Mouse (Mus musculus) neural tube, embryonic 13.5 days (tissue): Measurements from ENCODE around the gene Grid2. TPM values are rescaled to one million over a fixed set of nuclear protein-coding genes. Genes with fewer than 3 reads are reported as not detected.
"Not testable (repeated sequence)": the region's sequence is repeated elsewhere in the genome, so short reads cannot be mapped to it uniquely, and the experiment has no call there.

Source experiments
- ATAC-seq: fragments of 200-750 bp; cut with Nextera tagmentation; 2 replicates; pipeline ENCODE4 v1.8.0; 2017; ENCODE audit warnings: low read depth, mild to moderate bottlenecking, moderate TSS enrichment, moderate library complexity
- H3K27ac ChIP-seq: fragments of 300-500 bp; sonication (generic); replicated peaks from 2 replicates; pipeline ENCODE4 v1.5.1; 2015; ENCODE audit warnings: moderate library complexity, mild to moderate bottlenecking, inconsistent platforms
- H3K27me3 ChIP-seq: fragments of 300-500 bp; sonication (generic); 2 replicates; pipeline ENCODE4 v1.6.1; 2015; ENCODE audit warnings: mild to moderate bottlenecking, inconsistent platforms
- H3K36me3 ChIP-seq: fragments of 300-500 bp; sonication (generic); 2 replicates; pipeline ENCODE4 v1.6.1; 2015; ENCODE audit warnings: mild to moderate bottlenecking, inconsistent platforms
- H3K4me1 ChIP-seq: fragments of 300-500 bp; sonication (generic); replicated peaks from 2 replicates; pipeline ENCODE4 v1.6.1; 2015; ENCODE audit warnings: inconsistent platforms
- H3K4me2 ChIP-seq: fragments of 300-500 bp; sonication (generic); 2 replicates; pipeline ENCODE4 v1.6.1; 2015; ENCODE audit warnings: inconsistent platforms, mild to moderate bottlenecking, moderate library complexity
- H3K4me3 ChIP-seq: fragments of 300-500 bp; sonication (generic); 2 replicates; pipeline ENCODE4 v1.5.1; 2015; ENCODE audit warnings: mild to moderate bottlenecking, inconsistent platforms
- H3K9ac ChIP-seq: fragments of 300-500 bp; sonication (generic); 2 replicates; pipeline ENCODE4 v1.6.1; 2015; ENCODE audit warnings: moderate library complexity, mild to moderate bottlenecking, inconsistent platforms
- H3K9me3 ChIP-seq: fragments of 300-500 bp; sonication (generic); 2 replicates; pipeline ENCODE4 v1.6.1; 2016; ENCODE audit warnings: inconsistent platforms
- WGBS: fragments of 180-500 bp; shearing (Covaris S2); methylation state at CpG from one replicate; pipeline ENCODE4 v1.1.7; 2015; 5-methylcytosine and 5-hydroxymethylcytosine counted together
- polyA plus RNA-seq: library from polyadenylated mRNA; unstranded; fragments of >200 nt; fragmentation: Nextera tagmentation; extraction: Ambion mirVana; gene quantifications from 2 replicates; pipeline ENCODE4 v1.2.1, GENCODE M21; 2015

The Grid2 gene
- polyA plus RNA-seq, 1 experiment from 2014 or later = 9.6 TPM

GRCm38 (mm10) chr6:63417534-63417933 lies 161.9 kb downstream of the Grid2 start:
- Histone ChIP-seq H3K9ac (no peak overlapping the region), H3K9me3 (no peaks in the 10 kb centered on the region), H3K4me1 (no peaks in the 10 kb centered on the region), H3K27me3 (no peaks in the 10 kb centered on the region), H3K4me2 (no peak overlapping the region), H3K36me3 (no peaks in the 10 kb centered on the region), H3K27ac (no peak overlapping the region), H3K4me3 (no peak overlapping the region)
- ATAC-seq = no peak
- 93% methylated on average over 1 of the region's 1 CpGs for WGBS

GRCm38 (mm10) chr6:63432751-63433150 lies 177.1 kb downstream of the Grid2 start:
- WGBS = 83% methylated on average over 2 of the region's 2 CpGs
- no peak overlapping the region for H3K27ac ChIP-seq
- H3K4me2 ChIP-seq = no peak overlapping the region
- H3K4me3 ChIP-seq = no peak overlapping the region
- no peaks in the 10 kb centered on the region for H3K9me3 ChIP-seq
- H3K4me1 ChIP-seq = no peaks in the 10 kb centered on the region
- no peaks in the 10 kb centered on the region for H3K27me3 ChIP-seq
- no peaks in the 10 kb centered on the region for H3K36me3 ChIP-seq
- ATAC-seq = no peak
- no peak overlapping the region for H3K9ac ChIP-seq

GRCm38 (mm10) chr6:63448175-63448574 lies 192.5 kb downstream of the Grid2 start:
- WGBS = 81% methylated on average over 2 of the region's 2 CpGs
- no peaks in the 10 kb centered on the region for H3K9me3 ChIP-seq

GRCm38 (mm10) chr6:63482141-63482540 lies 226.5 kb downstream of the Grid2 start:
- Histone ChIP-seq H3K27ac (no peak overlapping the region), H3K27me3 (no peaks in the 10 kb centered on the region), H3K36me3 (no peaks in the 10 kb centered on the region), H3K4me2 (no peak overlapping the region), H3K4me3 (no peak overlapping the region), H3K9ac (no peak overlapping the region), H3K4me1 (no peaks in the 10 kb centered on the region), H3K9me3 (no peaks in the 10 kb centered on the region)
- 91% methylated on average over 1 of the region's 1 CpGs for WGBS
- ATAC-seq = no peak

More at GRCm38 (mm10) chr6:63448175-63448574, 192.5 kb downstream of the Grid2 start:
- no peaks in the 10 kb centered on the region for H3K36me3 ChIP-seq
- H3K4me3 ChIP-seq = no peak overlapping the region
- H3K4me1 ChIP-seq = no peaks in the 10 kb centered on the region
- no peaks in the 10 kb centered on the region for H3K27me3 ChIP-seq
- ATAC-seq = no peak
- H3K27ac ChIP-seq = no peak overlapping the region
- H3K9ac ChIP-seq = no peak overlapping the region
- H3K4me2 ChIP-seq = no peak overlapping the region

- Histone ChIP-seq H3K4me3 (no peak overlapping the region), H3K36me3 (no peaks in the 10 kb centered on the region), H3K9ac (no peak overlapping the region), H3K27ac (no peak overlapping the region), H3K9me3 (no peaks in the 10 kb centered on the region), H3K4me2 (no peak overlapping the region), H3K27me3 (no peaks in the 10 kb centered on the region), H3K4me1 (no peaks in the 10 kb centered on the region)
- WGBS = 100% methylated on average over 1 of the region's 1 CpGs
- no peak for ATAC-seq
Observed at GRCm38 (mm10) chr6:63515016-63515415, 259.3 kb downstream of the Grid2 start.

- Histone ChIP-seq H3K4me1 (no peaks in the 10 kb centered on the region), H3K27me3 (no peaks in the 10 kb centered on the region), H3K27ac (no peak overlapping the region), H3K4me2 (no peak overlapping the region), H3K9ac (no peak overlapping the region), H3K36me3 (no peaks in the 10 kb centered on the region), H3K9me3 (no peaks in the 10 kb centered on the region), H3K4me3 (no peak overlapping the region)
- 80% methylated on average over 6 of the region's 6 CpGs for WGBS
- no peak for ATAC-seq
Observed at GRCm38 (mm10) chr6:63515957-63516356, 260.3 kb downstream of the Grid2 start.

- H3K27ac ChIP-seq = no peak overlapping the region
- no peaks in the 10 kb centered on the region for H3K9me3 ChIP-seq
- no peaks in the 10 kb centered on the region for H3K4me1 ChIP-seq
- no peak overlapping the region for H3K9ac ChIP-seq
- ATAC-seq = no peak
- 78% methylated on average over 2 of the region's 2 CpGs for WGBS
- H3K4me3 ChIP-seq = no peak overlapping the region
- no peak overlapping the region for H3K4me2 ChIP-seq
- no peaks in the 10 kb centered on the region for H3K27me3 ChIP-seq
- no peaks in the 10 kb centered on the region for H3K36me3 ChIP-seq
Observed at GRCm38 (mm10) chr6:63531751-63532150, 276.1 kb downstream of the Grid2 start.

GRCm38 (mm10) chr6:63532901-63533300 lies 277.2 kb downstream of the Grid2 start:
- no peaks in the 10 kb centered on the region for H3K9me3 ChIP-seq
- no peaks in the 10 kb centered on the region for H3K27me3 ChIP-seq
- no peak overlapping the region for H3K4me3 ChIP-seq
- H3K9ac ChIP-seq = no peak overlapping the region
- no peak overlapping the region for H3K4me2 ChIP-seq
- ATAC-seq = no peak
- no peaks in the 10 kb centered on the region for H3K4me1 ChIP-seq
- H3K36me3 ChIP-seq = no peaks in the 10 kb centered on the region
- no peak overlapping the region for H3K27ac ChIP-seq

- H3K4me1 ChIP-seq = no peaks in the 10 kb centered on the region
- WGBS = 46% methylated on average over 4 of the region's 4 CpGs
- no peak overlapping the region for H3K4me3 ChIP-seq
- H3K27ac ChIP-seq = no peak overlapping the region
- H3K9ac ChIP-seq = no peak overlapping the region
- no peaks in the 10 kb centered on the region for H3K27me3 ChIP-seq
- no peak for ATAC-seq
- H3K4me2 ChIP-seq = no peak overlapping the region
- no peaks in the 10 kb centered on the region for H3K9me3 ChIP-seq
- H3K36me3 ChIP-seq = no peaks in the 10 kb centered on the region
Observed at GRCm38 (mm10) chr6:63547741-63548140, 292.1 kb downstream of the Grid2 start.

- H3K9ac ChIP-seq, H3K27ac ChIP-seq, H3K36me3 ChIP-seq, ATAC-seq, H3K4me3 ChIP-seq, H3K27me3 ChIP-seq, H3K9me3 ChIP-seq, H3K4me2 ChIP-seq, H3K4me1 ChIP-seq: not testable (repeated sequence)
- WGBS = 84% methylated on average over 1 of the region's 1 CpGs
Observed at GRCm38 (mm10) chr6:63568741-63569140, 313.1 kb downstream of the Grid2 start.

- no peaks in the 10 kb centered on the region for H3K36me3 ChIP-seq
- no peaks in the 10 kb centered on the region for H3K27me3 ChIP-seq
- WGBS = 86% methylated on average over 4 of the region's 4 CpGs
- no peak overlapping the region for H3K4me2 ChIP-seq
- no peak for ATAC-seq
- H3K4me1 ChIP-seq = no peaks in the 10 kb centered on the region
- H3K9me3 ChIP-seq = no peaks in the 10 kb centered on the region
- H3K4me3 ChIP-seq = no peak overlapping the region
- H3K9ac ChIP-seq = no peak overlapping the region
- no peak overlapping the region for H3K27ac ChIP-seq
Observed at GRCm38 (mm10) chr6:63590681-63591080, 335.0 kb downstream of the Grid2 start.

- Histone ChIP-seq H3K9me3 (no peaks in the 10 kb centered on the region), H3K4me2 (no peak overlapping the region), H3K4me3 (no peak overlapping the region), H3K27me3 (no peaks in the 10 kb centered on the region), H3K27ac (no peak overlapping the region), H3K4me1 (no peaks in the 10 kb centered on the region), H3K36me3 (no peaks in the 10 kb centered on the region), H3K9ac (no peak overlapping the region)
- ATAC-seq = no peak
- WGBS = 39% methylated on average over 2 of the region's 2 CpGs
Observed at GRCm38 (mm10) chr6:63609570-63609969, 353.9 kb downstream of the Grid2 start.

GRCm38 (mm10) chr6:63635970-63636369 lies 380.3 kb downstream of the Grid2 start:
- Histone ChIP-seq H3K4me3 (no peak overlapping the region), H3K36me3 (no peaks in the 10 kb centered on the region), H3K9me3 (no peaks in the 10 kb centered on the region), H3K9ac (no peak overlapping the region), H3K27ac (no peak overlapping the region), H3K4me2 (no peak overlapping the region), H3K27me3 (no peaks in the 10 kb centered on the region), H3K4me1 (no peaks in the 10 kb centered on the region)
- ATAC-seq = no peak
- 89% methylated on average over 3 of the region's 3 CpGs for WGBS
